Mouse (Mus musculus) c-Kit-positive CD71-positive TER-119-negative erythroid progenitor cells, embryonic 14.5 days (primary cell): Measurements from ENCODE around the gene Plcb4.
"Not testable (repeated sequence)": the region's sequence is repeated elsewhere in the genome, so short reads cannot be mapped to it uniquely, and the experiment has no call there.

Source experiments
- DNase-seq: peaks from one replicate; pipeline ENCODE4 v3.0.0-alpha.2; 2013; ENCODE audit warnings: low read depth

Plcb4 gene

DNA sequence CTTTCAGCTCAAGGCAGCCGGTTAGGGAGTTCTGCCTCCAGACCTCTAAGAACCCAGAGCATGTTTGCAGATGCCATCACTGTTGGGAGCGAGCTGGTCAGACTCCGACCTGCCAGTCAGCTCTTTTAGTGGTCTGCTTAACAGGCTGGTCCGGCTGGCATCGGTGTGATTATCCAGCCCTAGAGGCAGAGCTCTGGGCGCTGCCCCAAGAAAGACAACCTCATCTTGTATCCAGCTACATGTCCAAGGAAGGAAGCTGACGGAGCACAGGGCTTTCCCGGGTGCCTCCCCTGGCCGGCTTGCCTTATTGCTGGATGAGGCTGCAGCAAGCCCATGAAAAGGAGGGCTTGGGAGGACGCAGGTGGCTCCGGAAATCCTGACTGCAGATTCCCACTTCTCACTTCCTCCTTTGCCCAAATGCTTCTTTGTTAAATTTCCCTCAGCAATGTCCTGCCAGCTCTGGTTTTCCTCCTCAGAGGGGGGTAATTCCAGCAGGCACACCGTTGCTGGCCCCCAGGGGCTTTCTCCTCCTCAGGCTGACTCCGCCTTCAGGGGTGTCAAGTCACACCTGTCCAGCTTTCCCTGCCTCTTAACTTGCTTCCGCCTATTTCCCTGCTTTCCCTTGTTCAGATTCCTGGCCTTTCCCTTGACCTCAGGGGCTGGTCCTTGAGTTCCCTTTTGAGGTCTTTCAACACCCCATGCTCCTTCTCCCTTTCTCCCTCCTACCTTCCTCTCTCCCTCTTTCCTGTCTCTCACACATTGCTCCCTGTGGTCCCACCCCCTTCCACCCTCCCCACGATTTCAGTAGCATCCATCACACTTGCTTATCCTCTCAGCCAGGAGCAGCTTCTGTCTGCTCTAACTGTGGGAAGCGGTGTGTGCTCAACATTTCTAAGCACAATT lies 58.7 kb downstream of the Plcb4 start:
- no peak for DNase-seq

DNA sequence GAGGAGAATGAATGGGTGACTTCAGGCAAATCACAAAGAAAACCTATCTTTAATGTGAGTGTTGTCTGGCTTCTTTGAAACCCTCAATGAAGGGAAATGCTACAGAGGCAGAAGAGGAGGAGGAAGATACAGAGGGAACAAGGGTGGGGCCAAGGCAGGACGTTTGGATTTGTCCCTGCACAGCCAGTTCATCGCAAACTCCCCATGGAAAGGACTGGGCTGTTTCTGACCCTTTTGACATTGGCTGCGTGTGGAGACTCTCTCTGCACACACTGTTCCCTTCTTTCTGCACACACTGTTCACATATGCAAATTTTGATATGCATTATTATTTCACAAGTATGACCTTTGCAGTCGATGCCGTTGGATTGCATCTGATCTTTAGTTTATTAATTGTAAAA lies 63.3 kb downstream of the Plcb4 start:
- DNase-seq: no peak

GRCm38 (mm10) chr2:135723387-135723786 lies 64.6 kb downstream of the Plcb4 start:
- no peak for DNase-seq

DNA sequence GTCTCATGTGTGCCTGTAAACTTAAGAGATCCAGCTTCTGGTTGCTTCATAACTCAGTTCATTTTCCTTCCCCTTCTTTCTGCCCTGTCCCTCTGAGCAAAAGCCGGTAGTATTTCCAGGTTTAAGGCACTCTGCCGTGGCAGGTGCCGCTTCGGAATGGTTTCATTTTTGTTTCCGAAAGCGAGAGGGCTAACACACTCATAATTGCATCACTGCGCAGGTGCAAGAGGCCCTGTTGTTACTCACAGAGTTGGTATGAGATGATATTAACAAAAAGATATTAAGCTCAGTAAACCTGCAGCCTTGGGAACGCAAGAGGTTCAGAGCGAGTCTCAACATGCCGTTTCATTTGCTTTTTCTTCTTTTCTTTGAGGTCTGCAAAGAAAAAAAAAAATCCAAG lies 65.7 kb downstream of the Plcb4 start:
- no peak for DNase-seq

- DNase-seq: no peak
Measured at GRCm38 (mm10) chr2:135725362-135725761, 66.6 kb downstream of the Plcb4 start.

GRCm38 (mm10) chr2:135727088-135727487 lies 68.3 kb downstream of the Plcb4 start:
- no peak for DNase-seq

DNA sequence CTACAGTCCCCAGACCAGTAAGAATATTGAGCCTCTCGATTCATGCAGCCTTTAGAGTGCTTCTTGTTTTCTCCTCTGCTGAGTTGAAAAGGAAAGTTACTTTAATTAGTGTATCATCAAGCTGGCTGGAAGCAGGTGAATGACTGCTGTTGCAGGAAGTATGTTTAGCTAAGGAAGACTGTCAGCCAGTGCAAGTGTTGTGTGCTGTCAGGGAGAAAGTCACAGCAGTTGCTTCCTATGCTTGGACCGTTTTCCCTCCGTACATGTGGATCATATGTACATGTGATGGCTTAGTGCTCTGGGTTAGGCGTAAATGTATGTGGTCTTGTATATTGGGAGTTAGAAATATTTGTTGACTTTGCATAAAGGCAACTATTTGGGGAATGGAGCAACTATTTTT lies 69.1 kb downstream of the Plcb4 start:
- DNase-seq: no peak

DNA sequence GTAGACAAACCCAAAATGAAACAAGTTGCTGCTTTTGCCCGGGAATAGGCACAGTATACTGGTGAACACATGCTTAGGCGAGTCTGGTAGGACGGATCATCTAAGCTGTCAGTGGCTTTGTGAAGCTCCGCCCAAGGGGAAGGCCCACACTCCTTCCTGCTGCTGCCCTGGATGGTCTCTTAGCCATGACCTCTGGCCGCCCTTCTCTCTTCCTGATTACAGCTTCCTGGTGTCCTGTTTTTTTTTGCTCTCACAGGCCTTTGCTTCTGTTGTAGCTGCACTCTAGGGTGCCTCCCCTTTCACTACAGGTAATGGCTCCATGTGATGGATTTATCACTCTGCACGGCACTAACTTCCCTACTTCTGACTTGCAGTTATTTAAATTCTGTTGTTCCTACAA lies 72.8 kb downstream of the Plcb4 start:
- DNase-seq: no peak

GRCm38 (mm10) chr2:135732651-135733050 lies 73.8 kb downstream of the Plcb4 start:
- DNase-seq: no peak

GRCm38 (mm10) chr2:135733926-135734510 lies 75.2 kb downstream of the Plcb4 start:
- no peak for DNase-seq

DNA sequence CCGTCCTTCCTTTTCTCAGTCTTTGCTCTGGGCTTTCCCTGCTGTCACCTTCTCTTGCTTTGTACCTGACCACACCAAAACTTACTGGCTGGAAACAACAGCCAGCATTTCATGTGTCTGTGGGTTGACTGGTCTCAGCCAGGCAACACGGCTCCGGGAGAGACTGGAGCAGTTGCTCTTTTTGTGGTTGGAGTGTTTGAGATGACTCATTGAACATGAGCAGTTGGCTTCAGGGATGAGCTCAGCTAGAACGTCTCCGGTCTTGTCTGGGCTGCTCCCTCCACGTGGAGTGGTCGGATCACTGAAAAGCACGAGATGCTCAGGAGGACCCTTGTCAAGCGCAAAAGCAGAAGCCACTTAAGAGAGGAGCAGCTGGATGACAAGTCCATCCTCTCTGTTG lies 78.7 kb downstream of the Plcb4 start:
- no peak for DNase-seq

- DNase-seq: not testable (repeated sequence)
Measured at GRCm38 (mm10) chr2:135738022-135738780, 79.4 kb downstream of the Plcb4 start.

- DNase-seq: no peak
Measured at GRCm38 (mm10) chr2:135738950-135739349, 80.1 kb downstream of the Plcb4 start.

GRCm38 (mm10) chr2:135742954-135743700 lies 84.3 kb downstream of the Plcb4 start:
- DNase-seq: no peak

DNA sequence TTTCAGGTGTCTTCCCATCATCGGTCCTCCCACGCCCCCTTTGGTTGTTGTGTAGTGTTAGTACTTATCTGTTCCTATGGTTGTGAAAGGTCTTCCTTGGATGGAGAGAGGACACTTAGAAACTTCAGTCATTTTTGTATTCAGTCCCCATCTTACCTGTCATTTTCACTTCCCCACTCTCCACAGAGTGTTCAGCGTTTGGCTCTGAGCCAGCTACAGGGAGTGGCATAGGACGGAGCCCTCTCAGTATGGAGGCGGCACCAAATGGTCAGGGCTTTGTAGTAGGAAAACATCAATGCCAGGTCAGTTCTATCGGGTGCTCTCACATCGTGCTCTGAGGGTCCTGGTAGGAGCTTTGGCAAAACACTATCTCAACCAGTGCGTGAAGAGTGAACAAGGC lies 85.9 kb downstream of the Plcb4 start:
- DNase-seq: no peak

GRCm38 (mm10) chr2:135745126-135745525 lies 86.3 kb downstream of the Plcb4 start:
- DNase-seq: no peak

GRCm38 (mm10) chr2:135748441-135748840 lies 89.6 kb downstream of the Plcb4 start:
- no peak for DNase-seq

GRCm38 (mm10) chr2:135749606-135750005 lies 90.8 kb downstream of the Plcb4 start:
- DNase-seq: no peak

DNA sequence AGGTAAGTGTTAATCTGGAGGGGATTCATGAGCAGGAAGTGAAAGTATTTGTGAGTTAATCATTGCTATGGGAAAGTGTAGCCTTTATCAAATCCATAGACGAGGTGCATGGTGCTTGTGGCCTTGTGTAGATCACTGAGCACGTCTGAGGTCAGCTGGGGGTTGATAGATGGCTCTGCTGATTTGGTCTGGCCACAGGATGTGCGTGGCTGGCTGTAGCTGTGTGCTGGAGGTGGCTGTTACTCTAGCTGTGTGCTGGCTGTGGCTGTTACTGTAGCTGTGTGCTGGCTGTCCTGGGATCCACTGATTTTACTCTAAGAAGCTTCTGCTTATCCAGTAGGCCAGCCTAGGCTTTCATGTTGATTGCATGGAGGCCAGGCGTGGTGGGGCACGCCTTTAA lies 91.9 kb downstream of the Plcb4 start:
- DNase-seq: no peak

DNA sequence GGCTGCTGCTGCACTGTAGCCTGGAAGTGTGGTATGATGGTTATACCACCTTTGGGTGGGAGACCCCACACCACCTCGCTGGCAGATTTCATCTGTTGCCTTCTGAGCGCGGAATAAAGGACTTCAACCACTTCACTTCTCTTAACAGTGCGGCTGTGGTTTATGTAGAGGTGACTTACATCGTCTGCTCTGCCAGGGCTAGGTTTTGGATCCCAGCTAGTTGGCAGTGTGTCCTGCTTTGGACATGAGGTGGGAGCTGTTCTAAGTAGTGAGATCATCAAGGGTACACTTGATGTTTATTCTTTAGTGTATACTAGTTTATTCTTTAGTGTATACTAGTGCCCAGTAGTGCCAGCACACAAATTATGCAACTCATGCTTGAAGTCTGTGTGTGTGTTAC lies 97.0 kb downstream of the Plcb4 start:
- DNase-seq: no peak

- no peak for DNase-seq
Measured at GRCm38 (mm10) chr2:135757478-135757877, 98.7 kb downstream of the Plcb4 start.

DNA sequence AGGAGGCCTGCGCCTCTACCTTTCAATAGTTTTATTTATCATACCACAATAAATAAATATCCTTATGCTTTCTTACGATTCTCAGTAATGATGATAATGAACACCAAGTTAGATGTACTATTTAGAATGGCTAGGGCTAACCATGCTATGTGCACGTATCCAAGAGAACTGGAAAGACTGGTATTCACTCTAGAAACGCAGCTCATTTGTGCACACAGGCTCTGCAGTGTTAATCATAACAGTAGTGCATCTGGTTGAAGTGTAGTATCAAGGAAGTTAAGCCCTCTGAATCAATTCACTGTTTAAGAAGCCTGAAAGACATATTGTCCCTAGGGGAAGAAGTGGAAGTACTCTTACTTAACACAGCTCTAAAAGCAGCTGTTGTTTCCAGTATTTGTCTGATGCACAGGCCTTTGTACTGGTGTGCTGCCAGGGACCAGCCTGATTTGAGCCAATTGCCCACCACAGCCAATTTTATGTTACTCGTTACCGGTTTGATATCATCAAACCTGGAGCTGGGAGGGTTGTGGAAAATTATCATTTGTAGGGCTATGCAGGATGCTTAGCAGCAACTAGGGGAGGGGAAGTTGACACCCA lies 100.8 kb downstream of the Plcb4 start:
- no peak for DNase-seq
